Mouse (Mus musculus) megakaryocyte, embryonic 14.5 days (primary cell): ENCODE measurements around the gene Notch4.

Experiments used
- FLI1 ChIP-seq: IDR thresholded peaks from 2 replicates; pipeline ENCODE4 v1.6.1; 2012; ENCODE audit warnings: low read length, inconsistent platforms, mixed read lengths
- GATA1 ChIP-seq: IDR thresholded peaks from 3 replicates; pipeline ENCODE4 v1.6.1; 2012; ENCODE audit warnings: mixed read lengths, low read length, inconsistent platforms, borderline replicate concordance

GRCm38 (mm10) chr17:34559895-34560294, 4.2 kb upstream of the Notch4 start:
- TF ChIP-seq GATA1 (no peak), FLI1 (no peak)
